Mouse (Mus musculus): ENCODE results near the gene Plpp7.

Plpp7 gene

DNA sequence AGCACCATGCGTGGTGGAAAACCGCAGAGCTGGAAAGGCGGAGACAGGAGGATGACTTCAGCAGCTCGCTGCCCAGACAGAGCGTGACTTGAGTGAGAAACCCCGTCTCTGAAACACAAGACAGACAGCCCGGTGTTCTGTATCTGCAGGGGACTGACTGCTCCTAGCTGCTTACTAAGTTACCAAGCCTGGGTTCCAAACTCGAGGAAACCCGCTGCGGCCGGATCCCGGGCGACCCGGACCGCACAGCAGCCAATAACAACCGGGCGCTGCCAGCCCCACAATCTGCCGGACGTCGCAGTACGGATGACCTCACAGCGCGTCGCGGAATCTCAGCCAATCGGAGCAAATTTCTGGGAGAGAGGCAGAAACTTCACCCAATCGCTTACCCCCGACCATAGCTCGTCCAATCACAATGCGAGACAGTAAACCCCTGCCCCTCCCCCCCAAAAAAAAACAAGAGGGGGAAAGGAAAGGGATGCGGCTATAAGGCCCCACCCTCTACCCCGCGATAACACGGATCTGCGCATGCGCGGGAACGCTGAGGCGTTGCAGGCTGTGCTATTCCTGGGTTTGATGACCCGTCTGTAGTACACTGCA, 42.4 kb downstream of the Plpp7 start:
- peak; percentile 98 for DNase-seq (ENCODE audit: low spot score in 2 of 2)

- no peak for DNase-seq (ENCODE audit: low spot score in 2 of 2)
Measured at GRCm38 (mm10) chr2:32139377-32139776, 44.0 kb downstream of the Plpp7 start.

- DNase-seq (ENCODE audit: low spot score in 2 of 2), result no peak
Measured at GRCm38 (mm10) chr2:32140498-32140934, 45.2 kb downstream of the Plpp7 start.

DNA sequence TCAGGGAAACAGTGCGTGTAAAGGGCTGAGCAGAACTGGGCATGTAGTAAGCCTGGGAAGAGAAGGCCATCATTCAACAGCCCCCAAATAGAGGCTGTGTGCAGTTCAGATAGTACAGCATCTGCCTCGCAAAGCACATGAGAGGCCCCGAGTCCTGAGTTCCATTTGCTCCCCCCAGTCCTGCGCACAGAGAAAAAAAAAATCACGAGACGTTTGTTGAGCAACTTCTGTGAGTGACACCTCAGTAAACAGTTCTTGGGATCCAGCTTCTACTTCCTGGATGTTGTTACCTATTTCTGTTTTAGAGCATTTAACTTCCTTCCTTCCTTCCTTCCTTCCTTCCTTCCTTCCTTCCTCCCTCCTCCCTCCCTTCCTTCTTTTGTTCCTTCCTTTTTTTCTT, 46.3 kb downstream of the Plpp7 start:
- no peak for DNase-seq (ENCODE audit: low spot score in 2 of 2)

DNA sequence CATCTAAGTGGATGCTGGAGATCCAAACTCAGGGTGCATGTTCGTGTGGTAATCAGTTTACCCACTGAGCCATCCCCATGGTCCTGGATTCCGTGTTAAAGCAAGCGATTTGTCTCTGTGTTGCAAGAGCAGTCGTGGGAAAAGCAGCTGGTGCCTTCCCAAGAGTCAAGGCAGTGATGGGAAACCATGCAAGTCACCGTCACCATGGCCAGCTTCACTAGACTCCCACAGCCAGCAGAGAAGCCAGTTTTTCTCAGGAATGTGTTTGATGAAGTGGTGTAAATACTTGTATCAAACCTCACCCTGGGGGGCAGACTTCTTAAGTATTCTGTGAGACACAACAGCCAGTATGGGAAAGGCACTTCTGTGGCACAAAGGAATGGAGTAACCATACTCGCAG, 47.0 kb downstream of the Plpp7 start:
- DNase-seq (ENCODE audit: low spot score in 2 of 2), result no peak

DNA sequence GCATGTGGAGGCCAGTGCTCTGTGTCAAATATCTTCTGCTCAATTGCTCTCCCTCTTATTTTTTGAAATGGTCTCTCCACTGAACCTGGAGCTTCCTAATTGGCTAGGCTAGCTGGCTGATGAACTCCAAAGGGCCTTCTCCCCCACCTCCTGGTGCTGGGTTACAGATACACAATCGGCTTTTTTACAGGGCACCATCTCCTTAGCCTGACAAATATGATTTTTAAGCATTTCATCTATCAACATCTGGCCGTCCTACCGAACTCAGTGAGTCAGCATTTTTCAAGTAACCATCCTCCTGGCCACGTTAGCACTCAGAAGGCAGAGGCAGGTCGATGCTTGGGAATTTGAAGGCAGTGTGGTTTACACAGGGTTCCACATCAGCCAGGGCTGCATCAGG, 49.3 kb downstream of the Plpp7 start:
- DNase-seq (ENCODE audit: low spot score in 2 of 2), result no peak

DNA sequence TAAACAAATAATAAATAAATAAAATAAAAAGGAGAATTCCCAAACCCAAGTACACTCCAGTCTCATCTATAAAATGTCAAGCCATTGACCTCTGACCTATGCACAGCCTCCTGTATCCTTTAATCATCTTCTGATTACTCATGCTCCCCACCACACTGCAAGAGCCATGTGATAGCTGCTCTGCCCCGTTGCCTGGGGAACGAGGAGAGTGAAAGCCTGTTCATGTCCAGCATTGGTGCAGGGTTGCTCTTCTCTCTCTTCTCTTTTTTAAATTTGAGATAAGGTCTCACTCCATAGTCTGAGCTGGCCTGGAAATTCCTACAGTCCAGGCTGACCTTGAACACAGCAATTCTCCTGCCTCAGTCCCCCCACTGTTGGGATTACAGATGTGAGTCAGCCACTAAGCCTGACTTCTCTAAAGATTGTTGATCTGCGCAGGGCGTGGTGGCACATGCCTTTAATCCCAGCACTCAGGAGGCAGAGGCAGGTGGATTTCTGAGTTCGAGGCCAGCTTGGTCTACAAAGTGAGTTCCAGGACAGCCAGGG, 51.4 kb downstream of the Plpp7 start:
- no peak for DNase-seq (ENCODE audit: low spot score in 2 of 2)

DNA sequence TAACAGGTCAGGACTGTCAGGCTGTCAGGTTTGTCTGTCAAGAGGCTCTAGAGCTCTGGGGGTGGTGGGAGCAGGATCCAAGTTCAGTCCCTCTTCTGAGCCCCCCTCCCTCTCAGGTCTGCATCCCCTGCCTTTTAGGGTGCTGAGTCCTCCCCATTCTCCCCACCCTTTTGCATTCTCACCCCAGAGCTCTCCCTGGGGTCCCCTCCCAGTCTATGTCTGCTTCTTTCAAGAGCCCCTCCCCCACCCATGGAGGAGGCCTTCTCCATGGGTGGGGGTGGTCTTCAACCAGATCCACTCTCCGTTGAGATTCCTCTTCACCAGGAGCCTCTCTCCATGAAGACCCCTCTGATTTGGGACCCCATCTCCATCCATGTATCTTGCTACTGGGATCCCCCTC, 54.8 kb downstream of the Plpp7 start:
- no peak for DNase-seq (ENCODE audit: low spot score in 2 of 2)

GRCm38 (mm10) chr2:32150562-32150923, 55.2 kb downstream of the Plpp7 start:
- no peak for DNase-seq (ENCODE audit: low spot score in 2 of 2)

DNA sequence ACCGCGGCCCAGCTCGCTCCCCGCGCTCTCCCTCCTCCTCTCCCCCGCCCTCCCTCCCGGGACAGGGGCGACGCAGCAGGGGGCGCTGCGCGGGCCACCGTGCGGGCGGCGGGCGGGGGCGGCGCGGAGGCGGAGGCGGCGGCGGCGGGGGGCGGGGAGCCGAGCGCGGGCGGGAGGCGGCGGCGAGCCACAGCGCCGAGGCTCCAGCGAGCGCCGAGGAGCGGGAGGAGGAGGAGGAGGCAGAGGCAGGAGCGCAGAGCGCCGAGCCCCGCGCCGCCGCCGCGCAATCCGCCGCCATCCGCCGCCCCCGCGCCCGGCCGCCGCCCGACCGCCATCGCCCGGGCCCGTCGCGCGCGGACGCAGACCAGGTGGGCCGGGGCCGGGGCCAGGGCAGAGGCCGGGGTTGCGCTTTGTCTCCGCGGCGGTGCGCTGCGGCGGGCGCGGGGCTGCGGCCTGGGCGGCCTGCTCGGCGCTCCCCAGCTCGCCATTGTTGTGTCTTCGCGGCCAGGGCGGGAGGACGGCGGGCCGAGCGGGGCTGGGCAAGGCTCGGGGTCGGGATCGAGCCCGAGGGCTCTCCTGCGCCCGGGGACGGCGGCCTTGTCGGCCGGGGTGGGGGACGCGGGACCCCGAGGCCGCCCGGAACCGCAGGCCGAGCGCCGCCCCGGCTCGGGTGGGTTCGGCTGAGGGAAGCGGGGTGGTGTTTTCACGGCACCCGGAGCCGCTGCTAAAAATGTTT, 55.8 kb downstream of the Plpp7 start, which contains the start of gene Prrc2b:
TSS of gene Prrc2b (plus strand) at position 159 of the 736 bp plus-strand sequence.
- peak; percentile 68 to 73 for DNase-seq (ENCODE audit: low spot score in 2 of 2)

- peak in 1 of 2 experiments; percentile 63 for DNase-seq (ENCODE audit: low spot score in 2 of 2)
Measured at GRCm38 (mm10) chr2:32151660-32152366, 56.5 kb downstream of the Plpp7 start.

DNA sequence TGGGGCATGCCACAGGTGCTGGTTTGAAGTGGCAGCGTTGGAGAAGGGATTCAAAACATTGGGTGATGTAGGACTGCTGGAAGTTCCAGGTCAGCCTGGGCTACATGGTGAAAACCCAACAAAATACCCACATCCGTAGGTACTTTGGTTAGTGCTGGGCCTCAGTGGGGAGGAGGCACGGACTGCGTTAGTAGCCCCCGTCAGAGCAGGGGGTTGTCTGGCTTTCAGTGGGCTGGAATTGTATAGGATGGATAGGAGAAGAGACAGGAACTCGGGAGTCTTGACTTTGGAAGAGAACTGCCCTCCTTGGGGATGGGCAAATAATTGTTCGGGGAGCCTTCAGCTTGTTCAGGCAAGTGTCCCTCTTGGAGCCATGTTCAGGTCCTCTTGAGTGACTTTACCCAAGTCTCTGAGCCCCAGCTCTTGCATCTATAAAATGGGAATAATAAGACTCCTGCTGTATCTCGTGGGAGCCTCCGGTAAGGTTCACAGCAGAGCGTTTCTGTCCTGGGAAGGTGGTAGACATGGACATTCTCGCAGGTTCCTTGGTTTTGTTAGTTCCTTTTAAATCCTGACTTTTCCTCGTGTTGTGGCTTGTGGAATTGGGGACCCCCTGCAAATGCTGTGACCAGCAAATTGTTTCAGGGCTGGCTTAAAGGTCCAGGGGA, 57.2 kb downstream of the Plpp7 start:
- DNase-seq (ENCODE audit: low spot score in 2 of 2), result no peak

GRCm38 (mm10) chr2:32153041-32153790, 57.9 kb downstream of the Plpp7 start:
- DNase-seq (ENCODE audit: low spot score in 2 of 2), result peak in 1 of 2 experiments; percentile 58

DNA sequence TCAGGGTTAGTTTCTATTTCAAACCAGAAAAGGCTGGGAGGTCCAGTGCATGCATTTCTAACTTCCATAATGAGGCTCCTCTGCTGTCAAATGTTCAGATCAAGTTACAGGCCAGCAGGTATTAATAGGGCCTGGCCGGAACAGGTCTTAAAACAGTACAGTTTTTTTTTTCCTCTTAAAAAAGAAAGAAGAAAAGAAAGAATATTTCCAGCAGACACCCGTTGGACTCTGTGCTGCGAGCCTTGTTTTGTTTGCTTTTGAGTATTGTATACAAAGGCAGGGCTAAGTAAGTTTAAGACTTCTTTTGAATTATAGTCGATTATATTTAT, 58.4 kb downstream of the Plpp7 start:
- no peak for DNase-seq (ENCODE audit: low spot score in 2 of 2)

- no peak for DNase-seq (ENCODE audit: low spot score in 2 of 2)
Measured at GRCm38 (mm10) chr2:32154334-32154997, 59.1 kb downstream of the Plpp7 start.

- no peak for DNase-seq (ENCODE audit: low spot score in 2 of 2)
Measured at GRCm38 (mm10) chr2:32154998-32155541, 59.7 kb downstream of the Plpp7 start.

DNA sequence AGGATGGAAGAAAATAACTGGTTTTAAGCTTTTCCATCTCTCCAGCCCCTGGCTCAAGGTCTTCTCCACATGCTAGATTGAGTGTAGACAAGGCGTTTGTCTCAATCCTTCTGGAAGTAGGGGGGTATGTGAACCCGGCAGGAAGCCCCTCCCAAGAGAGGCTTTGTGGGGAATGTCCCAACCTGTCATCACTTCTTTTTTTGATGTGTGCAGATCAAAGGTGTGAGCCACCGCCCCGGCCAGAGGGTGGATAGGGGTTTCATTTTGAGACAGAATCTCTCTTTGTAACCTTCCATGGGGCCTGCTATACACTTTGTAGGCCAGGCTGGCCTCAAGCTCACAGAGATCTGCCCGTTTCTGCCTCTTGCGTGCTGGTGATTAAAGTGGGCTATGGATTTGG, 60.3 kb downstream of the Plpp7 start:
- no peak for DNase-seq (ENCODE audit: low spot score in 2 of 2)

DNA sequence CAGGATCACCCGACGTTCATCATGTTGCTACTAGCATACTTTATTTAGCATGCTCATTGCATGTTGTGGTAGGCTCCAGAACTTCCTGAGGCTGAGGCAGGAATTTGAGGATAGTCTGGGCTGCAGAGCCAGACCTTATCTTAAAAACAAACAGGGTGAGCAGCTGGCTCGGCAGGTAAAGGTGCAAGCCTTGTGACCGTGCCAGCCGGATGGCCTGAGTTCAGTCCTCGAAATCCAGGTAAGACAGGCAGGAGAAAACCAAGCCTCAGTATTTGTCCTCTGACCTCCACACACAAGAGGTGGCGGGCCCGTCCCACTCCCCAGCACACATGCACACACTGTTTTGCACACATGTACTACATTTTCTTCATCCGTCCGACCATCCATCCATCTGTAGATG, 61.3 kb downstream of the Plpp7 start:
- DNase-seq (ENCODE audit: low spot score in 2 of 2), result no peak

GRCm38 (mm10) chr2:32157328-32157727, 62.0 kb downstream of the Plpp7 start:
- no peak for DNase-seq (ENCODE audit: low spot score in 2 of 2)

- DNase-seq (ENCODE audit: low spot score in 2 of 2), result no peak
Measured at GRCm38 (mm10) chr2:32158616-32159239, 63.4 kb downstream of the Plpp7 start.

Data from right cerebral cortex, postnatal 10 days (tissue).